Mouse (Mus musculus) left cerebral cortex, postnatal 25 days (tissue): Measurements from ENCODE around the gene Nav3. TPM values are rescaled to one million over a fixed set of nuclear protein-coding genes. Genes with fewer than 3 reads are reported as not detected.

Source experiments
- DNase-seq, 2 experiments: peaks; one replicate each; pipeline ENCODE4 v3.0.0; 2022; ENCODE audit warnings: low spot score in 2 of 2, mixed read lengths in 1 of 2
- intact Hi-C: fragments of 180-260 bp; cut with DNase I; formaldehyde crosslinking; loops from one replicate; pipeline ENCODE4 v1.15.1; 2025
- total RNA-seq, 2 experiments: library from RNA; stranded (reverse); gene quantifications; 2 replicates each; pipeline ENCODE4 v1.2.3; 2021

Nav3 gene
- total RNA-seq, 2 experiments from 2014 or later, result 167 to 170 TPM

DNA sequence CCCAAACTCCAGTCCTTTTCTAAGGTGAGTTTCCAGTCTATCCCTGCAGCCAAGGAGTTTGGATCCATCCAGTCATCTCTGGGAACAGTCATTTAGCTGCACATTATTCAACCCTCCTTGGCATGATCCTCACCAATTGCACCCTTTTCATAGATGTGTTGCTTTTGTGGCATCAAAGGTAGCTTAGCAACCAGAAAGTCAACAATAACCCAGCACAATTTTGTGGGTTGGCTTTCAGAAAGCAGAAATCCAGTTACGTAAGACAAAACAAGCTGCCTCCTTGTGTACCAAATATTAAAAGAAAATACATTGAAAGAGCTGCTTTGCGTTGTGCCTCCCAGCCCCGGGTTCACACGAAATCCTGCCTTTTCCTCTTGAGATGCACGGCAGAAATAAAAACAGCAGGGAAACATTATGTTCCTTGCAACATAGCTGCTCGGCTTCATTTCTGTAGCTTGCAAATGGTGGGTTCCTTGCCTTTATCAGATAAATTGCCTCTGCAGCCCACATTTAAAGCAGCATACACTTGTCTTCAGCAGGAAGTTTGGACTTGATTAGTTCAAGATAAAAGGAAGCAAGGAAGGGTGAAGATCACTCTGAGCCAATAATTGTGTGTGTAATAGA lies 222.6 kb downstream of the Nav3 start:
- intact Hi-C loops, result no loop called here
- DNase-seq, result peak; percentile 31 to 46

GRCm38 (mm10) chr10:110206411-110206810 lies 249.6 kb downstream of the Nav3 start:
- intact Hi-C loops, result no loop called here
- DNase-seq, result no peak

GRCm38 (mm10) chr10:110204121-110204697 lies 251.8 kb downstream of the Nav3 start:
- intact Hi-C loops, result no loop called here
- no peak for DNase-seq

DNA sequence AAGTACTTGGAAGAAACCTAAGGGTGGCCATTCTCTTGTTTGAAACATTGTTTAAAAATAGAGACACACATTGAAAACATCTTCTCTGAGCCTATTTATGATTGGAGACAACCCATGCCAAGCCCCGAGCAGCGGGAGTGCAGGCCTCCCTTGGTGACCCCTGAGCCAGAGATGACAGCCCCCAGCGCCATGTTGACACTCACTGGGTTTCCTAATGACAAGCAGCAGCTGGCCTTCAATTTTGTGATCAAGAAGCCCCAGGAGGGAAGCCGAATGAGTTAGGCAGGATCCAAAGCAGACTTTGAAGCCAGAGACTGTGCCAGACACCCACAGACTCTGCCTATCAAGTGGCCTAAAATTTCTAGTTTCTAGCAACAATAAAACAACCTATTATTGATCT lies 263.1 kb downstream of the Nav3 start:
- no peak for DNase-seq

DNA sequence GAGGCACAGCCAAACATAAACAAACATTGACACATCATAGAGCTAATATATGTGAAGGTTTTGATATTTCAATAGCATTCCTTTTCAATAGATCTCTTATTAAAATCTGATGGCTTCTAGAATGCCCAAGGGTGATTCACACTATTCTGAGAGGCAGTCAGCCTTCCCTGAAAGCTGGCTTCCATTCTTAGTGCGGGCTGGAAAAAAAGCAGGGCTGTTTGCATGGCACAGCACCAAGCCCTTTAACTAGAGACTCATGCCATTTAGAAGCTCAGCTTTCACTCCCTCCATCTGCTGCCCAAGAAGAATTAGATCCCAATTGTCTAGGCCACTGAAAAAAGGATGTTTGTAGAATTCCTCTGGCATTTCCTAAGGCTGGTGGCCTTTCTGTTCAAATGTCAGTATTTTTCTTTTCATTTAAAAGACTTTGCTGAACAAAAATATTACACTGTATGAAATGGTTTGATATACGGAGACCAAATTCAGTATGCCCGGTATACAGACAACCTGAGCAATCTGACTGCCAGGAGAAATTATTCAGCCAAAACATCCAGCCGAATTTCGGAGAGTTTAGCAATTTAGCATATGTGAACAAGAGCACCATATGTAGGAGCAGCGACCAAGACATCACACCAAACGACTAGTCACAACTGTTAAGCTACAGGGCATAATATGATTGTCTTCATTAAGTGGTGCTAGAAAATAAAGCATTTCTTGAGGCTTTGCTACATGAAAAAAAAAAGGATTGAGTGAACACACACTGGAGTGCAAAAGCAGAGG lies 263.8 kb downstream of the Nav3 start:
- intact Hi-C loops, result no loop called here

More for the DNA sequence above, 263.1 kb downstream of the Nav3 start:
- intact Hi-C loops, result no loop called here

GRCm38 (mm10) chr10:110186242-110186641 lies 269.8 kb downstream of the Nav3 start:
- DNase-seq, result peak in 1 of 2 experiments; percentile 35
- intact Hi-C loops, result no loop called here

More for the DNA sequence above, 263.8 kb downstream of the Nav3 start:
- peak; percentile 40 to 81 for DNase-seq

GRCm38 (mm10) chr10:110175874-110176273 lies 280.1 kb downstream of the Nav3 start:
- intact Hi-C loops, result no loop called here
- DNase-seq, result no peak

- no peak for DNase-seq
- intact Hi-C loops, result no loop called here
Measured at GRCm38 (mm10) chr10:110169416-110169815, 286.6 kb downstream of the Nav3 start.

DNA sequence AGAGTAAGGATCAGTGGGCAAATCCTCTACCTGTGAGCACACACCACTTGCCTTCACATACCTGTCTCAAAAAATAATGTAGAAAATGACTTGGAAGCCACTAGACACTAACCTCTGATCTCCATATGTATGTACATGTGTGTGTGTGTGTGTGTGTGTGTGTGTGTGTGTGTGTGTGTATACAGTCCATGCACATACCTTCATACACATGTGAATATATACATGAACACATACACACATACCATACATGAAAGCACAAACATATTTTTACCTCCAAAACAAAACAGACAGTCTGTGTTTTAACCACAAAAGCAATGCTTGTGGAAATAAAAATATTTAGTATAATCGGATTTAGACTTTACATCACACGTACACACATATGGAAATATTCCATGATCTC lies 287.1 kb downstream of the Nav3 start:
- DNase-seq, result no peak
- intact Hi-C loops, result no loop called here

GRCm38 (mm10) chr10:110162596-110162995 lies 293.4 kb downstream of the Nav3 start:
- DNase-seq, result no peak
- intact Hi-C loops, result no loop called here

- intact Hi-C loops, result no loop called here
- DNase-seq, result no peak
Measured at GRCm38 (mm10) chr10:110160894-110161293, 295.1 kb downstream of the Nav3 start.

DNA sequence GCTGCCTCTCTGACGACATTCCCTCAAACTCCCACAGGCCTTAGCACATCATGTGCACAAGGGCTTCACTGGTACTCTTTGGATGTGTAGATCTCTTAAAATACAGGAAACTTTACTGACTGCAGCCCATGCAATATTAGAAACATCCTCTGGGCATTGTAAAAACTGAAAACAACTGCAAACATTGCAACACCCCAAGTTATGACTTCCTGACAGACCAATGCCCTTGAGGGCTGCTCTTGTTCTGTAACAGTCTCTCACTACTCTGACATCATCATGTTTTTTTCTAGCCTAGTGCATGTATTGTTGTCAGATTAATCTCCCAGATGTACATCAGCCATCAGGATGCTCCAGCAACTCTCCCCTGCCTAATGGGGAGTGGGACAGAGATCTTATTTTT lies 296.5 kb downstream of the Nav3 start:
- intact Hi-C loops, result no loop called here
- no peak for DNase-seq

GRCm38 (mm10) chr10:110158122-110158521 lies 297.9 kb downstream of the Nav3 start:
- no peak for DNase-seq

DNA sequence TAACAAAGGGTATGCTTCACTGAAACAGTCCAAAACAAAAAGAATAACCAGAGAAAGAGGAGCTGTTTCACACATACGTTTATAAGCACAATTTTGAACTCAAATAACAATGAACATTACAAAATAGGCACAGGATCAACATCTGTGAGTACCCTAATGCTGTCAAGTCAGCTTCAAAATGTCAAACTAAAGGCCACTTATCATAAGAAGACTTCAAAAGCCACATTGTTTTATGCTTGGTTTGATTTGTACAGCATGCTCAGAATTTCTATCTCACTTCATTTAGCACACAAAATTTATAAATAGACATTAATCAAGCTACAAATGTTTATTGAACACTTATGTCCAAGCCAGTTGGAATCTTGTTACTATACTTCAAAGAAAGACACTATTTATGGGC lies 299.6 kb downstream of the Nav3 start:
- no peak for DNase-seq
- intact Hi-C loops, result no loop called here

More at GRCm38 (mm10) chr10:110158122-110158521, 297.9 kb downstream of the Nav3 start:
- intact Hi-C loops, result no loop called here

GRCm38 (mm10) chr10:110155494-110155893 lies 300.5 kb downstream of the Nav3 start:
- intact Hi-C loops, result no loop called here
- no peak for DNase-seq

DNA sequence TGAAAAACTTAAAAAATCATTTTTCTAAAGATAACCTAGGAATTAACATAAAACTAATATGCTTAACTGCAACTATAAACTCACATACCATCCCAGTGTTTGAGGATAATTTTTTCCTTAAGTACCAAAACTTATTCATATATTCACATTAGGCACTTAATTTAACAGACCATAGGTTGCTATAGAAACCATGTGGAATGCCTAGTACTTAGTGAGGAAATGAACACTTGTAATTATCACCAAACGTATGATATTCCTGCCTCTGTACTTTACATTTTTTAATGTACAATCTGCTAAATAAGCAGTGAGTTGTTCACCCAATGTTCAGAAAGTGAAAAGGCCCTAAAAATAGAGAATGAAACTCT lies 301.1 kb downstream of the Nav3 start:
- no peak for DNase-seq
- intact Hi-C loops, result no loop called here

DNA sequence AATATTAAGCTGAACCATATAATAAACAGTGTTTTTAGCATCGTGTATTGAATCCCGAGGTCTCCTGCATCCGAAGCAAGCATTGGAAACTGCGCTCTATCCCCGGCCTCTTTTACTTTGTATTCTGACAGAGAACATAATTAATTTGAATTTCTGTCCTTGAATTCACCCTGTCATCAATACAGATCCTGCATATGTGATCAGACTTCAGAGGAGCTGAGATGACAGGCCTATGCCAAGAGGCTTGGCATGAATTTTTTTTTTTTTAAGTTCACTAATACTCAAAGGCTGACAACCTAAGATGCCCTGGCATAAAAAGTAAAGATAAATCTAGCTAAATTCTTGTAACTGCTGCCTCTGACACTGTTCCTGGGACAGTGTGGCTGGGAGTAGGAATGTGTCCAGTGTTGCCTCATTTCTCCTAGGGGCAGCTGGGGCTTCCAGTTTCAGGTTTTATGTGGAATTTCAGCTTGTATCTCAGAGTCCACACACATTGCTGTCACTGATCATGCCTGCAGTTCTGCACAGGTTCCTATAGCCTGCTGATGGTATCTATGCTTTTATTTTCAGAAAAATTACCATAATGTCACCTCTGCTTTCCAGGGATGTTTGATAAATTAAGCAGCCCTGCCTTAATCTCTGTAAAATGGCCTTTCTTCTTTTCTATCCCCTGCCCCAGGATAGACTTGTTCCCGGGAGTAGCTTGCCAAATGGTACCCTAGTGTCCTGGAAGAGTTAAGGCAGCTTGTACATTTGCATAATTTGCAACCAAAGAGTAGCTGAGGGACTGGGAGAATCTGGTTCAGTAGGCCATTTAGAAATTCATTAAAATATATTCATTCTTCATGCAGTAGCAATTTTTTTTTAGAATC lies 301.8 kb downstream of the Nav3 start:
- DNase-seq, result no peak
- intact Hi-C loops, result no loop called here

GRCm38 (mm10) chr10:110120572-110120971 lies 335.4 kb downstream of the Nav3 start:
- intact Hi-C loops, result no loop called here
- no peak for DNase-seq

DNA sequence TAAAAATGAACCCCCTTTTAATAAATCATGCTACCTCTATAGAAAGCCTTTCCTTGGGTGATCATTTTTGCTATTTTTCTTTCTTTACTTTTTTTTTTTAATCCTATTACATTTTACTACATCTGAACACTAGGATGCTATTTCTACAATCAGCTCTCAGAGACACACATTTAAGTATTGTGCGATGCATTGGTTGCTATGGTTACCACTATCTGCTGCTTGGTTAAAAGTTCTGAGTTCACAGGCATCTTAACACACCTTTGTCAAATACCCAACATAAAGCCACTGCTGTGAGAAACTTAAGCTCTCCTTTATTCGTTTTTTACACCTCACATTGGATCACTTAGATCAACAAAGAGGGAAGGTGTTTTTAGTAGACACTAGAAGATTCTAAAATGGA lies 338.7 kb downstream of the Nav3 start:
- no peak for DNase-seq
- intact Hi-C loops, result loop anchor here (10.0 kb wide), 1 partner anchor 617 kb away; no protein-coding TSS in a partner anchor
